Mouse (Mus musculus) myocyte (in vitro differentiated cells): Measurements from ENCODE around the gene Sema7a.

ENCODE experiments used
- CEBPB ChIP-seq: IDR thresholded peaks from 2 replicates; pipeline ENCODE4 v1.6.1; 2011; ENCODE audit warnings: mild to moderate bottlenecking, moderate library complexity; ENCODE audit not compliant: poor library complexity, insufficient read depth, severe bottlenecking
- E2F4 ChIP-seq: IDR thresholded peaks from one replicate; pipeline ENCODE4 v1.6.1; 2011; ENCODE audit warnings: mild to moderate bottlenecking, control low read depth, moderate library complexity; ENCODE audit not compliant: insufficient read depth
- MAX ChIP-seq: IDR thresholded peaks from one replicate; pipeline ENCODE4 v1.6.1; 2011; ENCODE audit warnings: low read depth, mild to moderate bottlenecking, control low read depth
- MYOD1 ChIP-seq, 3 experiments: IDR thresholded peaks; one replicate each; pipeline ENCODE4 v1.6.1; 2011; ENCODE audit warnings: control low read depth in 2 of 3, low read depth in 2 of 3, mild to moderate bottlenecking in 2 of 3, moderate library complexity in 1 of 3; ENCODE audit not compliant: insufficient read length in 2 of 3, control insufficient read depth in 1 of 3
- POLR2A ChIP-seq: IDR thresholded peaks from one replicate; pipeline ENCODE4 v1.6.1; 2011; ENCODE audit warnings: low read depth, mild to moderate bottlenecking, control low read depth, moderate library complexity; ENCODE audit not compliant: insufficient read length
- REST ChIP-seq: IDR thresholded peaks from one replicate; pipeline ENCODE4 v1.6.1; 2011; ENCODE audit warnings: mild to moderate bottlenecking, control low read depth, moderate library complexity; ENCODE audit not compliant: insufficient read depth, insufficient read length
- TCF12 ChIP-seq: IDR thresholded peaks from one replicate; pipeline ENCODE4 v1.6.1; 2011; ENCODE audit warnings: mild to moderate bottlenecking, control low read depth; ENCODE audit not compliant: poor library complexity, insufficient read depth, severe bottlenecking

GRCm38 (mm10) chr9:57963249-57963997 is 23.5 kb downstream of the Sema7a start:
- TF ChIP-seq E2F4 (no peak), POLR2A (no peak), REST (no peak), MAX (no peak), MYOD1 (IDR thresholded peaks at IDR 0.05; ENCODE audit: control insufficient read depth in 1 of 3, insufficient read length in 2 of 3, low read depth in 2 of 3) (no peak), TCF12 (no peak), CEBPB (no peak)
